7 mouse cellular contexts compared by ENCODE assay signal in the genomic region with DNA sequence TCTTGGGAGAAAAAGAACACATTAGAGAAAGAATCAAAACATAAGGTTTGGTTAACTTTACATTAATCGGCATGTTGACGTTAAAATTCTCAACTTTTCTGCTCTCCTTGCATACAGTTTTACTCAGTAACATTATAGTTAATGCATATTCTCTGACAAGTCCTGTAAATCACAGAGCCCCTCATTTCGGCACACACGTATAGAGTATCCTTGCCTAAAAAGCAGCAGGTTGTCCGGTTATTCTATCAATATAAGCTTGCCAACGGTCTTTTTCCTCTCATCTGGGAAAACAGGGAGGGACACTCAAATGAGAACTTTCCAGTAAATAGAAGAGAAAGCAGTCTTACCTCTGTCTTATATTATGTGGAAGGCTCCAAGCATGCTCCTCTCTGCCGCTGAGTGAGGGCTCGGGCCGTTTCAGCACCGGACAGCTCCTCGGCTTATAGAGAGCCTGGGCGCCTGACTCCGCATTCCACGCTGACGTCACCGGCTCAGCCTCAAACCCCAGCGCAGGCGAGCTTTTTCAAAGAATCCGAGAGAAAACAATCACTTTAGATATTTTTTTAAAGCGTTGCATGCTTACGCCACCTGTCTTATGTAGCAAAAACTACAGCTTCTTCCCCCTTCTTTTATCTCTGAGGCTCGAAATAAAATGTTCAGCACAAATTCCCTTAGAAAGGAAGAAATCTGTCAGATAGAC. TPM values are rescaled to one million over a fixed set of nuclear protein-coding genes. Genes with fewer than 3 reads are reported as not detected.
DNase-seq lines count a peak whose midpoint lies in the region; ATAC-seq lines count a peak whose summit lies in the region.

A gene (minus strand): TSS at position 512 of the 700 bp plus-strand sequence.

- H3K27ac ChIP-seq in intestine, embryonic 15.5 days: no peak within 1 kb of the TSS

- H3K9me3 ChIP-seq in intestine, embryonic 15.5 days: no peaks in the 10 kb centered on the region

- no peaks in the 10 kb centered on the region for H3K27me3 ChIP-seq in intestine, embryonic 15.5 days (replicated peaks)

- peak; percentile 92 for DNase-seq in adrenal gland, postnatal 14 days
- DNase-seq in embryo, embryonic 11 days: peak; percentile 95
- peak; percentile 67 to 78 for DNase-seq in left cerebral cortex, adult 8-10 months (ENCODE audit: low spot score in 2 of 2)
- peak; percentile 94 for DNase-seq in mesoderm, embryonic 11.5 days (ENCODE audit: low read depth, low spot score)
- peak; percentile 79 to 87 for DNase-seq in right cerebral cortex, postnatal 36 days (ENCODE audit: low spot score in 2 of 2)

- H3K4me3 ChIP-seq in intestine, embryonic 15.5 days (replicated peaks): no peak within 1 kb of the TSS

- H3K4me1 ChIP-seq in intestine, embryonic 15.5 days (replicated peaks): no peaks in the 10 kb centered on the region

- no peak within 1 kb of the TSS for H3K4me2 ChIP-seq in intestine, embryonic 15.5 days (replicated peaks)

- peak; percentile 84 for ATAC-seq in granulocyte monocyte progenitor cell, adult 5-6 weeks (replicated peaks; ENCODE audit: poor library complexity, severe bottlenecking)
- ATAC-seq in intestine, embryonic 15.5 days: peak; percentile 97

- WGBS in intestine, embryonic 15.5 days: 12% methylated on average over 22 of the region's 22 CpGs

- no peaks in the 10 kb centered on the region for H3K36me3 ChIP-seq in intestine, embryonic 15.5 days

- no peak within 1 kb of the TSS for H3K9ac ChIP-seq in intestine, embryonic 15.5 days

RNA-seq across cellular contexts. Expression of the gene that starts here (rescaled TPM):
- total RNA-seq in adrenal gland, postnatal 14 days (2021): 482 and 512 TPM in 2 replicates
- not detected in 2 replicates for total RNA-seq in granulocyte monocyte progenitor cell, adult 5-6 weeks (2014; fragmentation: Nextera tagmentation)
- total RNA-seq in granulocyte monocyte progenitor cell, adult 5-6 weeks (2017): not detected in 2 replicates
- 9.5 and 11.4 TPM in 2 replicates for polyA plus RNA-seq in intestine, embryonic 15.5 days (2015; fragmentation: Nextera tagmentation; extraction: Ambion mirVana)
- 100 to 1,000 TPM; 224 to 252 (median 238) TPM for total RNA-seq in left cerebral cortex, adult 8-10 months (2022)

Comparison
In these comparisons a context has a peak if more than half of its experiments do, and no peak if none do; other contexts are left out.
1. RNA of the gene that starts here (total RNA-seq): 482 to 512 TPM in adrenal gland, postnatal 14 days and 224 to 252 TPM in left cerebral cortex, adult 8-10 months; not detected in granulocyte monocyte progenitor cell, adult 5-6 weeks; every median in the first group is over 100 times any median in the second.
2. Peak in ATAC-seq in granulocyte monocyte progenitor cell, adult 5-6 weeks; RNA of the gene not detected or under 1 TPM.
3. Peak in every context shown above with its lines, with median percentiles within 50 percentile points of each other: DNase-seq.